Mouse (Mus musculus) liver, embryonic 14.5 days (tissue): ENCODE data around the gene Fam71f1.

Source experiments
- CTCF ChIP-seq: IDR thresholded peaks from 2 replicates; pipeline ENCODE4 v1.5.1; 2016; ENCODE audit warnings: antibody characterized with exemption, low read depth, control low read depth
- EP300 ChIP-seq: IDR thresholded peaks from 2 replicates; pipeline ENCODE4 v1.6.1; 2016; ENCODE audit warnings: antibody characterized with exemption, low read depth

DNA sequence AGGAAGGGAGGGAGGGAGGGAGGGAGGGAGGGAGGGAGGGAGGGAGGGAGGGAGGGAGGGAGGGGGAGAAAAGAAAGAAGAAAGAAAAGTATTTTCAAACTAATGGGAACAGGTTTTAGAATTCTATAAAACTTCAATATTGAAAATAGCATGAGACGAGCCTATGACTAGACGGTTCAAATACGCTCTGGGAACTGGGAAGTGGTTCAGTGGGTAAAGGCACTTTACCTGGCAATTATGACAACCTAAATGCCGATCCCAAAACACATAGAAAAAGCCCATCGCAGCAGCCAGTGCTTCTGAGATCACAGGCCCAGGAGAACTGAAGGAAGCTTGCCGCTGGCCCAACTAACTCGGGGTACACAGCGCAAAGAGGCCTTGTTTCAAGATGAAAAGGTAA, 39.6 kb upstream of the Fam71f1 start, which contains the start of gene Fam71f2:
- TF ChIP-seq CTCF (no peak), EP300 (no peak)
